Mouse (Mus musculus) hindbrain, embryonic 15.5 days (tissue): Measurements from ENCODE around the gene Fgf2. TPM values are rescaled to one million over a fixed set of nuclear protein-coding genes. Genes with fewer than 3 reads are reported as not detected.

Experiments used
- ATAC-seq: fragments of 200-750 bp; cut with Nextera tagmentation; 2 replicates; pipeline ENCODE4 v1.8.0; 2017; ENCODE audit warnings: low read depth, moderate number of reproducible peaks, moderate TSS enrichment; ENCODE audit not compliant: low FRiP score
- H3K27ac ChIP-seq: fragments of 300-500 bp; sonication (generic); replicated peaks from 2 replicates; pipeline ENCODE4 v1.5.1; 2015; ENCODE audit warnings: mild to moderate bottlenecking, inconsistent platforms
- H3K27me3 ChIP-seq: fragments of 300-500 bp; sonication (generic); 2 replicates; pipeline ENCODE4 v1.6.1; 2015; ENCODE audit warnings: control low read depth, inconsistent platforms
- H3K36me3 ChIP-seq: fragments of 300-500 bp; sonication (generic); 2 replicates; pipeline ENCODE4 v1.6.1; 2015; ENCODE audit warnings: control low read depth, inconsistent platforms
- H3K4me1 ChIP-seq: fragments of 300-500 bp; sonication (generic); replicated peaks from 2 replicates; pipeline ENCODE4 v1.6.1; 2015; ENCODE audit warnings: control low read depth, inconsistent platforms
- H3K4me2 ChIP-seq: fragments of 300-500 bp; sonication (generic); 2 replicates; pipeline ENCODE4 v1.6.1; 2015; ENCODE audit warnings: moderate library complexity, mild to moderate bottlenecking, inconsistent platforms
- H3K4me3 ChIP-seq: fragments of 300-500 bp; sonication (generic); 2 replicates; pipeline ENCODE4 v1.5.1; 2015; ENCODE audit warnings: mild to moderate bottlenecking, inconsistent platforms
- H3K9ac ChIP-seq: fragments of 300-500 bp; sonication (generic); 2 replicates; pipeline ENCODE4 v1.6.1; 2015; ENCODE audit warnings: inconsistent platforms
- H3K9me3 ChIP-seq: fragments of 300-500 bp; sonication (generic); 2 replicates; pipeline ENCODE4 v1.6.1; 2016; ENCODE audit warnings: control low read depth, inconsistent platforms
- WGBS: fragments of 180-500 bp; shearing (Covaris S2); methylation state at CpG from one replicate; pipeline ENCODE4 v1.1.7; 2015; 5-methylcytosine and 5-hydroxymethylcytosine counted together
- polyA plus RNA-seq: library from polyadenylated mRNA; unstranded; fragments of >200 nt; fragmentation: Nextera tagmentation; extraction: Ambion mirVana; gene quantifications from 2 replicates; pipeline ENCODE4 v1.2.1, GENCODE M21; 2015

Gene Fgf2
- polyA plus RNA-seq = 0.35 and 1.2 TPM in 2 replicates

DNA sequence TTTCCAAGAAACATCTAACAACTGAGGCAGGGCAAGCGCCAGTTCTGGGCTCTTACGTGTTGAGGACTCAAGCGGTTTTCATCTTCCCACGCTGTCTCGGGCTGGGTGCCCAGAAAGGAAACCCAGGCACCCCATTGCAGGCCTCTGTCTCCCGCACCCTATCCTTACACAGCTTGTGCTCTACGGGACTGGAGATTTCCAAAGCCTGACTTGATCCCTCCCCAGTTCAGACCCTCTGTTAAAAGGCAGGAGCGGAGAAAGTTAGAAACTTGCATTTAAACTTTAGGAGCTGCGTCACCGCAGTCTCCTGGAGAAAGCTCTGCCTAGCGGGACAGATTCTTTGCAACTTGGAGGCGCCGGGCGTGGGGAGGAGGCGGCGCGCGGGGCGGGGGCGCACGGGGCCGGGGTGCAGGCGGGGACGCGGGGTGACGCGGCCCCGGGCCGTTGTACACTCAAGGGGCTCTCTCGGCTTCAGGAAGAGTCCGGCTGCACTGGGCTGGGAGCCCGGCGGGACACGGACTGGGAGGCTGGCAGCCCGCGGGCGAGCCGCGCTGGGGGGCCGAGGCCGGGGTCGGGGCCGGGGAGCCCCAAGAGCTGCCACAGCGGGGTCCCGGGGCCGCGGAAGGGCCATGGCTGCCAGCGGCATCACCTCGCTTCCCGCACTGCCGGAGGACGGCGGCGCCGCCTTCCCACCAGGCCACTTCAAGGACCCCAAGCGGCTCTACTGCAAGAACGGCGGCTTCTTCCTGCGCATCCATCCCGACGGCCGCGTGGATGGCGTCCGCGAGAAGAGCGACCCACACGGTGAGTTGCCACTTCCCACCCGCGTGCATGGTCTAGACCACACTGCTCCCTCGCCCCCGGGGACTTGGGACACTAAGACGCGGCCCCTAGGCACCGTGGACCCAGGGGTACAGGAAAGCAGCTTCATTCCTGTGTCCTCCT lies at the start of gene Fgf2:
Gene Fgf2 (plus strand): TSS at position 126 of the 945 bp plus-strand sequence.
- peaks cover 15% of the 10 kb centered on the region for H3K4me1 ChIP-seq
- under 1% methylated on average over 60 of the region's 75 CpGs for WGBS
- peak within 1 kb of the TSS; percentile 58 for H3K9ac ChIP-seq
- H3K27ac ChIP-seq = no peak within 1 kb of the TSS
- H3K27me3 ChIP-seq = peaks cover 28% of the 10 kb centered on the region
- no peaks in the 10 kb centered on the region for H3K36me3 ChIP-seq
- peak within 1 kb of the TSS; percentile 79 for H3K4me3 ChIP-seq
- peak; percentile 73 for ATAC-seq
- no peaks in the 10 kb centered on the region for H3K9me3 ChIP-seq
- peak within 1 kb of the TSS; percentile 100 for H3K4me2 ChIP-seq

DNA sequence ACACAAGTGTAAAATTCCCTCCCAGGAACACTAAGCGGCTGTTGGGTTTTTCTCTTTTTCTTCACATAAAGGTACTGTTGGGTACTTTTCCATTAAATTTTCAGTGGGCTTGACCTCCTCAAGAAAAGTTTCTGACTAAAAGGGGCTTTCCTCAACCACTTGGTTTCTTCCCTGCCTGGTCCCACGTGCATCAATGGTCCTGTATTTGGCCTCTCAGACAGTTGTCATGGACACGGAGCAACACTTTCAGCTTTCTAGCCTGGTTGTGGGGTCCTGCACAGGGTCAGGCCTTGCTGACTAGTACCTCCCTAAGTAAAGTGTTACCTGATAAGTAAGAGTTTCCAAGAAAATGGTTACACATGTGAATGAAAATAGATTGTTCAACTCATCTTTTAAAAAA lies 48.7 kb upstream of the Fgf2 start:
- H3K4me3 ChIP-seq = no peak overlapping the region
- no peaks in the 10 kb centered on the region for H3K27me3 ChIP-seq
- ATAC-seq = no peak
- WGBS = 74% methylated on average over 3 of the region's 3 CpGs
- H3K27ac ChIP-seq = no peak overlapping the region
- H3K9me3 ChIP-seq = no peaks in the 10 kb centered on the region
- no peak overlapping the region for H3K9ac ChIP-seq
- no peak overlapping the region for H3K4me2 ChIP-seq
- no peaks in the 10 kb centered on the region for H3K36me3 ChIP-seq
- no peaks in the 10 kb centered on the region for H3K4me1 ChIP-seq

DNA sequence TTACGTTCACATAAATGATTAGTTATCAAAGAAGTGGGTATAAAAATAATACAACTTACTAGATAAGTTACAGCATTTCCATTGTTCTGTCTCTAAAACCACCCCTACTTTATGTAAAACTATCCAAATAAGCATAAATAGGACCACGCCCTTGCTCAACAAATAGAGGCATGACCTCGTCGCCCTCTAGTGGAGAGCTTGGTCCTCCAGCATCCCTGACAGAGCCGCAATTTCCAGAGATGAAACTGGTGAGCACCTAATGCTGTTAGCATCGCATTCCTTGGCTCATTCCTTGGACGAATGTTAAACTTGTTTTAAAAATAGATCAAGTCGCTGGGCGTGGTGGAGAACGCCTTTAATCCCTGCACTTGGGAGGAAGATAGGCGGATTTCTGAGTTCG lies 45.5 kb upstream of the Fgf2 start:
- no peak overlapping the region for H3K9ac ChIP-seq
- H3K4me2 ChIP-seq = no peak overlapping the region
- ATAC-seq = no peak
- H3K27me3 ChIP-seq = no peaks in the 10 kb centered on the region
- 47% methylated on average over 12 of the region's 12 CpGs for WGBS
- no peaks in the 10 kb centered on the region for H3K36me3 ChIP-seq
- no peak overlapping the region for H3K27ac ChIP-seq
- H3K4me1 ChIP-seq = no peaks in the 10 kb centered on the region
- no peaks in the 10 kb centered on the region for H3K9me3 ChIP-seq
- H3K4me3 ChIP-seq = no peak overlapping the region

DNA sequence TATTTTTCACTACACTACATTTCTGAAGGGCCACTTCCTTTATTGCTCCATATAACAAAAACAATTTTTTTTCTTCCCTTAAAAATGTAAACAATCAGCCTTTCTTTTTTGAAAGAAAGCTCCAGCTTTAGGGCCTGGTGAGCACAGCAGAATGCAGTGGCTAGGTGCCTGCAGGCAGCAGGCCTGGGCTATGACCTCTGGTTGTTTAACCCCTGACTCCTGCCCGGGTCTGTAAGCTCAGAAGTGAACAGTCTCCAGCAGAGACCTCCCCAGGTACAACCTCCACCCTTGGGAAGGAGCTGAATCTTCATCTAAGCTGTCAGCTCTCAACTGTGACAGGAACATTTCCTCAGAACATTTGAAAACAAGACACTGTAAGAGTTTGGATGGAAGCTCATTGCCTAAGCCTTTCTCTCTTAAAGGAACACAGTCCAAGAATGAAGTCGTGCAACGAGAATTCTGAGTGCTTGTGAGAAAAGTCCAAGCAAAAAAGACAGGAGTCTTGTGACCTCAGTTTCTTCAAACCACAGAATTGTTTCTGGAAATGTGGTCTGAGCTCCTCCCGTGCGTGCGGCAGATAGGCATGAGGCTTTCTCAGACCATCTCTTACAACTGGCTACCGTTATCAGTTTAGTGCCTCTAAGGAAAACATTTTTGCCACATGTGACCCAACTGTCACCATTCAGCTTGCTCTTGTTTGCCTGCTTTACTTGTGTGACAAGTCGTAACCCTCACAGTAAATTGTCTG lies 44.6 kb upstream of the Fgf2 start:
- WGBS = 79% methylated on average over 8 of the region's 8 CpGs
- no peak overlapping the region for H3K9ac ChIP-seq
- H3K27ac ChIP-seq = no peak overlapping the region
- no peak for ATAC-seq
- H3K27me3 ChIP-seq = no peaks in the 10 kb centered on the region
- H3K4me3 ChIP-seq = no peak overlapping the region
- no peaks in the 10 kb centered on the region for H3K36me3 ChIP-seq
- H3K4me2 ChIP-seq = no peak overlapping the region
- no peaks in the 10 kb centered on the region for H3K4me1 ChIP-seq
- no peaks in the 10 kb centered on the region for H3K9me3 ChIP-seq

DNA sequence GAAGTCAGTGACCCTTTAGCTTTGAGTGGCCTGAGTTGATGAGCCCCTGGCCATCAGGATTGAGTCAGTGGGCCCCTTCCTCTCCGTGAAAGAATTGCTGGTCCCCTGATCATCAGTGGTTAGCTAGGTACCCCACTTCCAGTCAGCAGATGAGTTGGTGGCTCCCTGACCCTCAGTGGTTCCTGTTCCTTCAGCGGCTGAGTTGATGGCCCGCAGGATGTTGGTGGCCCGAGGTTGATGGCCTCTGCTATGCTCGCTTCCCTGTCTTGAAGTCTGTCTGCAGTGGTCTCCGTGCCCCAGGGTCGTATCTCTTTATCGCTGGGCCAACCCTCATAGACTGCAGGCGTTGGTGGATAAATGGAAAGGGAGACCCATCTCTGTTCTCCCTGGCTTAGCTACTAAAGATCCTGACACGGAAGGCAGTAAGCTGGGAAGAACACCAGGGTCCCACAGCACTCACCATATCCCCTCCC lies 36.2 kb upstream of the Fgf2 start:
- H3K27ac ChIP-seq = peak overlapping the region; percentile 81
- no peak for ATAC-seq
- H3K27me3 ChIP-seq = no peaks in the 10 kb centered on the region
- H3K9me3 ChIP-seq = no peaks in the 10 kb centered on the region
- no peaks in the 10 kb centered on the region for H3K36me3 ChIP-seq
- peak overlapping the region; percentile 91 for H3K4me3 ChIP-seq
- H3K9ac ChIP-seq = peak overlapping the region; percentile 78
- WGBS = 4% methylated on average over 10 of the region's 10 CpGs
- H3K4me1 ChIP-seq = peaks cover 16% of the 10 kb centered on the region; the same call in 1 of the 2 replicates
- H3K4me2 ChIP-seq = peak overlapping the region; percentile 67

DNA sequence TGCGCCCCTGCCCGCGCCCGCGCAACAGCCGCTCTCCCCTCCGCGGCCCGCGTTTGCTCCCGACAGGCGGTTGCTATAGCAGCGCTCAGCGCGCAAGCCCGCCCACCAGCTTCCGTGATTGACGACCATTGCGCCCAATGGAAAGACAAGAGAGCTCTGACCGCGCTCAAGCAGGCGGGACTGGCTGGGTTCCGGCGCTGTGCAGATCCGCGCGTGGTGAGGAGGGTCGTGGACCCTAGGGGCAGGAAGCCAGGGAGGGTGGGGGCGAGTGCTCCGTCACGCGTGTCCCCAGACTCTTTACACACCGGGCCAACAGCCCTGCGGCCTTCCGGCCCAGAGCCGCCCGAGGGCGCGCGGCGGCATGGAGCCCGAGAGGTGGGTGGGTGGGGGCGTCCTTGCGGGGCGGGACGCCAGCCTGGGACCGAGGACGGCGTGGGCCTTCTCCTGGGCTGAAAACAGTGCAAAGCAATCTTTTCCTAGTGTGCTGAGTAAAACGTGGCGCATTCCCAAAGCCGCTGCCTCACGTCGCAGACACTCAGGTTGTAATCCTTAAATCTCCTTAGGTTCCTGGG lies 35.7 kb upstream of the Fgf2 start, which contains the start of the genes Bbs12 and Cetn4:
Gene Bbs12 (plus strand): TSS at position 185 of the 572 bp plus-strand sequence.
Gene Cetn4 (minus strand): TSS at position 339 of the 572 bp plus-strand sequence.
- peak; percentile 100 for ATAC-seq
- Histone ChIP-seq H3K36me3 (no peaks in the 10 kb centered on the region), H3K4me1 (peaks cover 16% of the 10 kb centered on the region; the same call in 1 of the 2 replicates), H3K27ac (peak within 1 kb of the TSS; percentile 81), H3K27me3 (no peaks in the 10 kb centered on the region), H3K4me2 (peak within 1 kb of the TSS; percentile 67), H3K9ac (peak within 1 kb of the TSS; percentile 78), H3K4me3 (peak within 1 kb of the TSS; percentile 91), H3K9me3 (no peaks in the 10 kb centered on the region)
- WGBS = under 1% methylated on average over 52 of the region's 54 CpGs

DNA sequence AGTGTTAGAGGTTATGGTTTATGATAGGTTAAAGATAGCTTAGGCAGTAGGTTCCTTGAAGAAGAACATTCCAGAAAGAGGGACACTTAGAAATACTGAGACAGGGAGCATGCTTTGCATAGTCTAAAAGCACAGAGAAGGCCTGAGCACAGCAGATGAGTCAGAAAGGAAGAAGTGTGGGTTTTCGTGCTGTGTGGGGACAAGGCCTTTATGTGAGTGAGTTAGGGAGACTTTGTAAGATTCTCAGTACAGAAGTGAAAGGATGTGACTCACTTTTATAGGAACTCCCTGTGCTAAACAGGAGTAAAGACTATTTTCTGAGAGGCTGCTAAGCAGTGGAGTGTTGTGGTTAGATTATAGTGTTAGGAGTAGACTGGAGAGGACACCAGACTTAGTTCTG lies 34.8 kb upstream of the Fgf2 start:
- 26% methylated on average over 1 of the region's 1 CpGs for WGBS
- no peak for ATAC-seq
- no peaks in the 10 kb centered on the region for H3K9me3 ChIP-seq

DNA sequence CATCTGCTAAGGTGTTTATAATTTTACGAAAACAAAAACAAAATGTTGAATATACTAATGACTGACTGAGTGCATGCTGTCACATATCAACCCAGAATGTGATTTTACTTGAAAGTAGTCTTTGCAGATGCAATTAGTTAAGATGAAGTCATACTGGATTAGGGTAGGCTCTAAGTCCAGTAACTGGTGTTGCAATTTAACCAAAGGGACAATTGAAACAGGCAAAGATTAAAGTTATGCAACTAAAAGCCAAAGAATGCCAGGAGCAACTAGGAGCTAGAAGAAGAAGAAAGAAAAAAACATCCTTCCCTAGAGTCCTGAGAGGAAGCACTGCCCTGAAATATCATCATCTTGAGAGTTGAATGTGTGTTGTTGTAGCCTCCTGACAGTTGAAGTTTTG lies 31.9 kb upstream of the Fgf2 start:
- H3K4me2 ChIP-seq = no peak overlapping the region
- no peak overlapping the region for H3K4me3 ChIP-seq
- no peak overlapping the region for H3K27ac ChIP-seq
- H3K36me3 ChIP-seq = 0 out of 2 replicates have a peak, but pooled peaks cover 4% of the 10 kb centered on the region
- no peaks in the 10 kb centered on the region for H3K27me3 ChIP-seq
- H3K4me1 ChIP-seq = peaks cover 16% of the 10 kb centered on the region; the same call in 1 of the 2 replicates
- 100% methylated on average over 1 of the region's 1 CpGs for whole genome bisulfite sequencing
- H3K9ac ChIP-seq = no peak overlapping the region
- H3K9me3 ChIP-seq = no peaks in the 10 kb centered on the region
- ATAC-seq = no peak

More for the DNA sequence above, 34.8 kb upstream of the Fgf2 start:
- H3K27ac ChIP-seq = no peak overlapping the region
- H3K4me3 ChIP-seq = peak overlapping the region; percentile 91
- peak overlapping the region; percentile 67 for H3K4me2 ChIP-seq
- no peak overlapping the region for H3K9ac ChIP-seq
- H3K4me1 ChIP-seq = peaks cover 16% of the 10 kb centered on the region; the same call in 1 of the 2 replicates
- no peaks in the 10 kb centered on the region for H3K36me3 ChIP-seq
- H3K27me3 ChIP-seq = no peaks in the 10 kb centered on the region

DNA sequence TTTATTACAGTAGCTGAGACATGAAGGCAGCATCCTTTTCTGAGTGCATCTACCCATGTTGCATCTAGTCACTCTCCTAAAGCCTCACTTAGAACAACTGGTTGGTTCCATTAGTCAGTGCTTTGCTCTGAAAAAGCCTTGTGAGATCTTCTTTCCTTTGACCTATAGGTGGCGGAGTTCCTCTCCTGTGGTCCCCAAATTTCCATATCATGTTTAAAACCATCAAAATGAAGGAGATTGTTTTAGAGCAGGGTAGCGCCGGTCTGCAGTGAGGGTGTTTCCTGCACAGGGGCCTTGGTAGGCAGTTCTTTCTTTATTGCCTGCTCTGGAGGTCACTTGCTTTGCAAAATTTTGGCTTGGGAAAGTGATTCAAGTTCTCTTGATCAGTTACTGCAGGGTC lies 23.8 kb upstream of the Fgf2 start:
- H3K36me3 ChIP-seq = 0 out of 2 replicates have a peak, but pooled peaks cover 4% of the 10 kb centered on the region
- no peaks in the 10 kb centered on the region for H3K9me3 ChIP-seq
- no peak overlapping the region for H3K4me2 ChIP-seq
- H3K9ac ChIP-seq = no peak overlapping the region
- H3K27me3 ChIP-seq = no peaks in the 10 kb centered on the region
- H3K27ac ChIP-seq = no peak overlapping the region
- 60% methylated on average over 3 of the region's 3 CpGs for WGBS
- no peak for ATAC-seq
- no peaks in the 10 kb centered on the region for H3K4me1 ChIP-seq
- H3K4me3 ChIP-seq = no peak overlapping the region

DNA sequence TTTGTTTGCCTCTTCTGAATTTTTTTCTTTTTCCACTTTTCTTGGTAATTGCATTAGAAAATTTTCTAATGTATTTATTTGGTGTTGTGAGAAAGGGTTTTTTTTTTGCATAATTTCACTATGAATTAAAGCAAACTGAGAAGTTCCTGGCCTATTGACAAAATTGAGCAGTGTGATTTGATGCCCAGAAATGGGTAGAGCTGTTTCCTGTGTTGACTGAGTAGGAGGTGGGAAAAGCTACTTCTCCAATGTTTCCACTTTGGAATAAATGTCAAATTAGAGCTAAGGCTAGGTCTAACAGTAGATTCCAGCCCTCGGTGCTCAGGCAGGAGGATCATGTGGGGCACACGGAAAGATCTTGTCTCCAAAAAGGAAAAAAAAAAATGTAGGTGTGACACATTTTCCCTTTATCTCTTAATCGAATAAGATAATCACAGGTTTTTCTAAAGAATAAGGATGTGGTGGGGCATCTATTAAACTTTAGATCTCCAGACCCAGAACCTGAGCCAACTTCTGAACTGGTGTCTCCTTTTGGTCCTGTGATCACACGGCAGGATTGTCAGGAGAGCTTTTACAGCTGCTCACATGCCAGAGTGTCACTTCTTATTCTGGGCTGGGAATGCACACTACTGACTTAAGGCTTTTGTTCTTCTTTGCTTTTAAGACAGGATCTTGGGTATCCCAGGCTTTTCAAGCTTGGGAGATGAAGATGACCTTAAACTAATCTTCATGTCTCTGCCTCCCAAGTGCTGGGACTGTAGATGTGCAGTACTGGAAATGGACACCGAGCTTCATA lies 22.6 kb upstream of the Fgf2 start:
- H3K4me1 ChIP-seq = no peaks in the 10 kb centered on the region
- no peak overlapping the region for H3K9ac ChIP-seq
- no peak overlapping the region for H3K27ac ChIP-seq
- no peaks in the 10 kb centered on the region for H3K27me3 ChIP-seq
- ATAC-seq = no peak
- H3K36me3 ChIP-seq = no peaks in the 10 kb centered on the region
- no peaks in the 10 kb centered on the region for H3K9me3 ChIP-seq
- H3K4me2 ChIP-seq = no peak overlapping the region
- no peak overlapping the region for H3K4me3 ChIP-seq
- 94% methylated on average over 5 of the region's 5 CpGs for WGBS

DNA sequence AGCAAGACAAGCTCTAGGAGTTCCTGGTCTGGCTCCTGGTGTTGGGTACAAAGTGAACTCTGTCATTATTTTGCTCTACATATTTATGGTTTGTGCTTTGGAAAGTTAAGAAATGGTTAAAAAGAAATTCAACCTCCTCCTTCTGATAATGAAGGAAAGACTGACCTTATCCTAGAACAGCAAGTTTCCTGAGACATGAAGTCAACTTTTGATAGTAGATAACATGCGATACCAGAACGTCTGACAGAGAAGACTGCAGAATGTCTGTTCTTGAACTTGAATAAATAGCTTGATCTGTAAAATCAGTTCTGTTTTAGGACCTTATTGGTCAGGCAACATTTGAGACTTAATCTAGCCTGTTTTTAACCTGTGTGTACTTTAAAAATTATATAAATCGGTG lies 21.5 kb upstream of the Fgf2 start:
- Histone ChIP-seq H3K4me1 (no peaks in the 10 kb centered on the region), H3K9me3 (no peaks in the 10 kb centered on the region), H3K4me2 (no peak overlapping the region), H3K9ac (no peak overlapping the region), H3K27me3 (no peaks in the 10 kb centered on the region), H3K4me3 (no peak overlapping the region), H3K27ac (no peak overlapping the region), H3K36me3 (no peaks in the 10 kb centered on the region)
- 89% methylated on average over 3 of the region's 3 CpGs for WGBS
- no peak for ATAC-seq
